Mouse (Mus musculus) thymus, adult 2 months (tissue): ENCODE measurements around the gene Atf6.

Experiments
- CTCF ChIP-seq: fragments of 200-500 bp; IDR thresholded peaks from 2 replicates; pipeline ENCODE4 v1.5.1; 2012; ENCODE audit warnings: mild to moderate bottlenecking, control low read depth, low read length, moderate library complexity, borderline replicate concordance; ENCODE audit not compliant: control insufficient read depth, poor library complexity, insufficient read depth; ENCODE audit errors: extremely low read depth
- POLR2A ChIP-seq: fragments of 200-500 bp; IDR thresholded peaks from 2 replicates; pipeline ENCODE4 v1.6.1; 2012; ENCODE audit warnings: mild to moderate bottlenecking, low read length, control low read depth, moderate library complexity; ENCODE audit not compliant: control insufficient read depth, poor library complexity, insufficient read depth; ENCODE audit errors: extremely low read depth

GRCm38 (mm10) chr1:170706046-170706445 is 161.5 kb downstream of the Atf6 start:
- TF ChIP-seq POLR2A: no peak
- no peak for TF ChIP-seq CTCF
